Mouse (Mus musculus) midbrain, embryonic 10.5 days (tissue): Measurements from ENCODE around the gene Gabarapl2. TPM values are rescaled to one million over a fixed set of nuclear protein-coding genes. Genes with fewer than 3 reads are reported as not detected.
A peak's percentile ranks its signal among the peaks of the same experiment; 100 is the strongest.
"Not testable (repeated sequence)": the region's sequence is repeated elsewhere in the genome, so short reads cannot be mapped to it uniquely, and the experiment has no call there.

Source experiments
- DNase-seq: peaks from one replicate; pipeline ENCODE4 v3.0.0-alpha.2; 2017; ENCODE audit warnings: low spot score
- H3K27ac ChIP-seq: fragments of 300-500 bp; sonication (generic); replicated peaks from 2 replicates; pipeline ENCODE4 v1.5.1; 2016; ENCODE audit warnings: mild to moderate bottlenecking
- H3K27me3 ChIP-seq: fragments of 300-500 bp; sonication (generic); 2 replicates; pipeline ENCODE4 v1.6.1; 2016; ENCODE audit warnings: low read depth, mild to moderate bottlenecking; ENCODE audit not compliant: poor library complexity, severe bottlenecking
- H3K36me3 ChIP-seq: fragments of 300-500 bp; sonication (generic); 2 replicates; pipeline ENCODE4 v1.6.1; 2016; ENCODE audit warnings: mild to moderate bottlenecking, moderate library complexity
- H3K4me1 ChIP-seq: fragments of 300-500 bp; sonication (generic); 2 replicates; pipeline ENCODE4 v1.6.1; 2016
- H3K4me3 ChIP-seq: fragments of 300-500 bp; sonication (generic); 2 replicates; pipeline ENCODE4 v1.5.1; 2016; ENCODE audit warnings: mild to moderate bottlenecking, moderate library complexity
- H3K9me3 ChIP-seq: fragments of 300-500 bp; sonication (generic); replicated peaks from 2 replicates; pipeline ENCODE4 v1.6.1; 2016; ENCODE audit warnings: mild to moderate bottlenecking
- WGBS: fragments of 180-500 bp; shearing (Covaris S2); methylation state at CpG from one replicate; pipeline ENCODE4 v1.1.7; 2016; 5-methylcytosine and 5-hydroxymethylcytosine counted together
- polyA plus RNA-seq: library from polyadenylated mRNA; unstranded; fragments of >200 nt; fragmentation: Nextera tagmentation; extraction: Ambion mirVana; gene quantifications from 2 replicates; pipeline ENCODE4 v1.2.1, GENCODE M21; 2016

Gabarapl2 gene
- polyA plus RNA-seq, 1 experiment from 2014 or later = 235 TPM

GRCm38 (mm10) chr8:111920971-111921370 lies 19.5 kb upstream of the Gabarapl2 start:
- WGBS = 87% methylated on average over 4 of the region's 4 CpGs

GRCm38 (mm10) chr8:111923383-111923804 lies 17.1 kb upstream of the Gabarapl2 start:
- Histone ChIP-seq H3K27ac (no peak overlapping the region), H3K27me3 (no peaks in the 10 kb centered on the region), H3K4me1 (no peaks in the 10 kb centered on the region), H3K4me3 (no peak overlapping the region), H3K9me3 (no peaks in the 10 kb centered on the region), H3K36me3 (peaks cover 5% of the 10 kb centered on the region)
- DNase-seq = peak; percentile 38
- WGBS = 36% methylated on average over 10 of the region's 10 CpGs

More at GRCm38 (mm10) chr8:111920971-111921370, 19.5 kb upstream of the Gabarapl2 start:
- DNase-seq = no peak
- peaks cover 23% of the 10 kb centered on the region for H3K36me3 ChIP-seq
- H3K27me3 ChIP-seq = no peaks in the 10 kb centered on the region
- H3K4me3 ChIP-seq = no peak overlapping the region
- no peaks in the 10 kb centered on the region for H3K9me3 ChIP-seq
- H3K4me1 ChIP-seq = no peaks in the 10 kb centered on the region
- H3K27ac ChIP-seq = no peak overlapping the region

- no peaks in the 10 kb centered on the region for H3K9me3 ChIP-seq
- H3K4me3 ChIP-seq = no peak overlapping the region
- 86% methylated on average over 7 of the region's 7 CpGs for WGBS
- no peak for DNase-seq
- H3K27ac ChIP-seq = no peak overlapping the region
- H3K36me3 ChIP-seq = 0 out of 2 replicates have a peak, but pooled peaks cover 3% of the 10 kb centered on the region
- H3K27me3 ChIP-seq = no peaks in the 10 kb centered on the region
- no peaks in the 10 kb centered on the region for H3K4me1 ChIP-seq
Measured at GRCm38 (mm10) chr8:111924976-111925375, 15.5 kb upstream of the Gabarapl2 start.

GRCm38 (mm10) chr8:111929648-111930344 lies 10.7 kb upstream of the Gabarapl2 start:
- H3K4me1 ChIP-seq = peaks cover 27% of the 10 kb centered on the region
- 0 out of 2 replicates have a peak, but pooled peaks cover 3% of the 10 kb centered on the region for H3K36me3 ChIP-seq
- no peaks in the 10 kb centered on the region for H3K9me3 ChIP-seq
- H3K4me3 ChIP-seq = no peak overlapping the region
- no peak overlapping the region for H3K27ac ChIP-seq
- WGBS = 74% methylated on average over 8 of the region's 8 CpGs
- H3K27me3 ChIP-seq = no peaks in the 10 kb centered on the region
- DNase-seq = no peak

- H3K4me1 ChIP-seq = peaks cover 27% of the 10 kb centered on the region
- WGBS = 81% methylated on average over 16 of the region's 16 CpGs
- no peaks in the 10 kb centered on the region for H3K9me3 ChIP-seq
- H3K27me3 ChIP-seq = no peaks in the 10 kb centered on the region
- DNase-seq = no peak
- H3K36me3 ChIP-seq = 0 out of 2 replicates have a peak, but pooled peaks cover 3% of the 10 kb centered on the region
- H3K4me3 ChIP-seq = no peak overlapping the region
- no peak overlapping the region for H3K27ac ChIP-seq
Measured at GRCm38 (mm10) chr8:111931721-111932120, 8.8 kb upstream of the Gabarapl2 start.

GRCm38 (mm10) chr8:111932580-111933336 lies 7.7 kb upstream of the Gabarapl2 start:
- H3K27ac ChIP-seq = peak overlapping the region; percentile 94
- WGBS = 32% methylated on average over 19 of the region's 19 CpGs
- 0 out of 2 replicates have a peak, but pooled peaks cover 3% of the 10 kb centered on the region for H3K36me3 ChIP-seq
- no peaks in the 10 kb centered on the region for H3K27me3 ChIP-seq
- DNase-seq = peak; percentile 52
- peaks cover 27% of the 10 kb centered on the region for H3K4me1 ChIP-seq
- H3K4me3 ChIP-seq = peak overlapping the region; percentile 88
- H3K9me3 ChIP-seq = no peaks in the 10 kb centered on the region

GRCm38 (mm10) chr8:111933348-111934076 lies 7.0 kb upstream of the Gabarapl2 start, which contains the start of gene Tmem231:
Gene Tmem231, minus strand, starts transcription at chr8:111933881.
- Histone ChIP-seq H3K36me3 (0 out of 2 replicates have a peak, but pooled peaks cover 3% of the 10 kb centered on the region), H3K4me1 (peaks cover 27% of the 10 kb centered on the region), H3K4me3 (peak within 1 kb of the TSS; percentile 88), H3K27ac (peak within 1 kb of the TSS; percentile 94), H3K27me3 (no peaks in the 10 kb centered on the region), H3K9me3 (no peaks in the 10 kb centered on the region)
- DNase-seq = peak; percentile 94
- under 1% methylated on average over 53 of the region's 53 CpGs for WGBS

- no peaks in the 10 kb centered on the region for H3K9me3 ChIP-seq
- 0 out of 2 replicates have a peak, but pooled peaks cover 3% of the 10 kb centered on the region for H3K36me3 ChIP-seq
- H3K27me3 ChIP-seq = no peaks in the 10 kb centered on the region
- H3K4me1 ChIP-seq = peaks cover 27% of the 10 kb centered on the region
- 83% methylated on average over 2 of the region's 2 CpGs for WGBS
- H3K27ac ChIP-seq = no peak overlapping the region
- DNase-seq = no peak
- peak overlapping the region; percentile 88; the same call in 1 of the 2 replicates for H3K4me3 ChIP-seq
Measured at GRCm38 (mm10) chr8:111934201-111934600, 6.3 kb upstream of the Gabarapl2 start.

GRCm38 (mm10) chr8:111937184-111937583 lies 3.3 kb upstream of the Gabarapl2 start:
- H3K9me3 ChIP-seq = no peaks in the 10 kb centered on the region
- DNase-seq = no peak
- 83% methylated on average over 3 of the region's 3 CpGs for WGBS
- H3K27ac ChIP-seq = no peak overlapping the region
- no peak overlapping the region for H3K4me3 ChIP-seq
- H3K4me1 ChIP-seq = peaks cover 40% of the 10 kb centered on the region
- H3K27me3 ChIP-seq = no peaks in the 10 kb centered on the region
- peaks cover 4% of the 10 kb centered on the region for H3K36me3 ChIP-seq

GRCm38 (mm10) chr8:111938076-111938985 lies 2.2 kb upstream of the Gabarapl2 start:
- not testable (repeated sequence) for DNase-seq, H3K27me3 ChIP-seq, H3K9me3 ChIP-seq, H3K27ac ChIP-seq, H3K4me3 ChIP-seq
- H3K36me3 ChIP-seq = peaks cover 15% of the 10 kb centered on the region
- H3K4me1 ChIP-seq = peaks cover 29% of the 10 kb centered on the region
- WGBS = 82% methylated on average over 9 of the region's 9 CpGs

- Histone ChIP-seq H3K4me1 (peaks cover 20% of the 10 kb centered on the region), H3K4me3 (peak overlapping the region; percentile 99), H3K36me3 (peaks cover 28% of the 10 kb centered on the region), H3K27me3 (no peaks in the 10 kb centered on the region), H3K9me3 (no peaks in the 10 kb centered on the region), H3K27ac (peak overlapping the region; percentile 88)
- 18% methylated on average over 10 of the region's 10 CpGs for WGBS
- peak; percentile 26 for DNase-seq
Measured at GRCm38 (mm10) chr8:111939516-111940142, 874 bp upstream of the Gabarapl2 start.
